Mouse (Mus musculus): ENCODE measurements around the gene Zfp110. TPM values are rescaled to one million over a fixed set of nuclear protein-coding genes. Genes with fewer than 3 reads are reported as not detected.

Zfp110 gene
- polyA plus RNA-seq, 1 experiment = 10.4 TPM

DNA sequence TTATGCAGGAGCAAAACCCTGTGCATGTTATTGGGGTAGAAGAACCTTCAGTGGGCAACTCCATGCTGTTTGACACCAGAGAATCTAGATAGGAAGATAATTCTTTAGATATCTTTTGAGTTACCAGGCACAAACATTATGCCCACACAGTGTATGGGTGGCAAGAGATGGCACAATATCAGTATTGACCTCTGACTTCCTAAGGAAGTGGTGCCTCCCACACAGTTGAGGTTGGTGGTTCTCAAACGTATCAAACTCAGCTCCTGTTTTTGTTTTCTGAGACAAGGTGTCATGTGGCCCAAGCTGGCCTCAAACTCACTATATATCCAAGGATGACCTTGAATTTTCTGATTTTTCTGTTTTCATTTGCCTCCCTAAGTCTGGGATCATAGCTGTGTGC, 56.8 kb downstream of the Zfp110 start:
- no peak for DNase-seq (ENCODE audit: extremely low spot score in 1 of 2, low spot score in 1 of 2)

DNA sequence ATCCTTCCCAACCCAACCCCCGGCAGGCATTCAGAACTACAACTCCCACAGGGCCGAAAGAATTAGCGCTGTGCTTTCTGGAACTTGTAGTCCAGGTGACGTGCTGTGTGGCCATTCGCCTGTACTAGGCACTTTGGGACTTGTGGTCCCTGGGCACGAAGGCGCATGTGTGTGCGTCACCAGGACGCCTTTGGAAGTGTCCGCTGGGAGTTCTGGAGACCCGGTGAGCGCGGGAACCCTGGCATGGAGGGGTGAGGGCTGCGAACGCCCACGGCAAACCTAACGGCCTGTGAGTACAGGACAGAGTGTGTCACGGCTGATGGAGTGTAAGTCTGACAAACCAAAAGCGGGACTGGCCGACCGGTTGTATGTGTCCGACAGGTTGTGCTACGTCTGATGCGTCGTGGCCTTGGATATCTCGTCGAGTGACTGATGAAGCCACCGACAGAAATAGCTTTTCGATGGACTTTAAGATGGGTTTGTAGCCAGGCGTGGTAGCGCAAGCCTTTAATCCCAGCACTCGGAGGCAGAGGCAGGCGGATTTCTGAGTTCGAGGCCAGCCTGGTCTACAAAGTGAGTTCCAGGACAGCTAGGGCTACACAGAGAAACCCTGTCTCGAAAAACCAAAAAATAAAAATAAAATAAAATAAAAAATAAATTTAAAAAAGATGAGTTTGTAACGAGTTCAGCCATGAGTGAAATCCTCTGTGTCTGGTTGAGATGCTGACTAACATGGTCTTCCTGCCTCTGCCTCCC, 63.3 kb downstream of the Zfp110 start, which contains the start of gene Zscan22:
Gene Zscan22, plus strand, starts transcription at position 161 of the 756 bp plus-strand sequence.
- DNase-seq (ENCODE audit: extremely low spot score in 1 of 2, low spot score in 1 of 2) = peak; percentile 96 to 97

Other genes with a start within 250 kb of the Zfp110 start
- 0.02 TPM in 2 replicates for gene Vmn2r53, start 226.0 kb upstream of the Zfp110 start, polyA plus RNA-seq (2012; rRNA removed)
- gene Vmn2r54, start 194.4 kb upstream of the Zfp110 start, polyA plus RNA-seq (2012; rRNA removed) = 0.06 TPM in 1 of 2 replicates, not detected in the other
- gene Vmn2r55, start 149.8 kb upstream of the Zfp110 start, polyA plus RNA-seq (2012; rRNA removed) = not detected in 2 replicates
- 0.06 TPM in 1 of 2 replicates, not detected in the other for gene Vmn2r56, start 99.8 kb upstream of the Zfp110 start, polyA plus RNA-seq (2012; rRNA removed)
- 17.8 and 22.7 TPM in 2 replicates for gene Zscan18, start 31.1 kb upstream of the Zfp110 start, polyA plus RNA-seq (2012; rRNA removed)
- 19.2 and 24.5 TPM in 2 replicates for gene Zfp329, start 15.9 kb upstream of the Zfp110 start, polyA plus RNA-seq (2012; rRNA removed)
- 4.6 and 5.3 TPM in 2 replicates for gene Zfp128, start 46.4 kb downstream of the Zfp110 start, polyA plus RNA-seq (2012; rRNA removed)
- gene Zscan22, start 63.1 kb downstream of the Zfp110 start, polyA plus RNA-seq (2012; rRNA removed) = 12.9 TPM in 2 replicates
- 776 and 848 TPM in 2 replicates for gene Rps5, start 87.5 kb downstream of the Zfp110 start, polyA plus RNA-seq (2012; rRNA removed)
- 0.69 and 0.86 TPM in 2 replicates for gene Rnf225, start 92.7 kb downstream of the Zfp110 start, polyA plus RNA-seq (2012; rRNA removed)
- 5.7 and 6.1 TPM in 2 replicates for gene Zfp324, start 131.1 kb downstream of the Zfp110 start, polyA plus RNA-seq (2012; rRNA removed)
- gene Zfp446, start 143.1 kb downstream of the Zfp110 start, polyA plus RNA-seq (2012; rRNA removed) = 14.1 and 15.1 TPM in 2 replicates
- 0.64 and 1.3 TPM in 2 replicates for gene Slc27a5, start 163.4 kb downstream of the Zfp110 start, polyA plus RNA-seq (2012; rRNA removed)
- 234 and 279 TPM in 2 replicates for gene Trim28, start 164.4 kb downstream of the Zfp110 start, polyA plus RNA-seq (2012; rRNA removed)
- gene Zbtb45, start 175.3 kb downstream of the Zfp110 start, polyA plus RNA-seq (2012; rRNA removed) = 34.3 and 36.8 TPM in 2 replicates
- 239 and 244 TPM in 2 replicates for gene Chmp2a, start 200.0 kb downstream of the Zfp110 start, polyA plus RNA-seq (2012; rRNA removed)
- 362 and 411 TPM in 2 replicates for gene Ube2m, start 203.5 kb downstream of the Zfp110 start, polyA plus RNA-seq (2012; rRNA removed)
- 15.4 and 16.7 TPM in 2 replicates for gene Mzf1, start 220.0 kb downstream of the Zfp110 start, polyA plus RNA-seq (2012; rRNA removed)